Mouse (Mus musculus) intestine, postnatal 0 days (tissue): ENCODE measurements at regions not wholly inside any gene's neighbourhood (a gene's known extent, or its start where the extent isn't known, plus 50 kb on each side); places are given as distances from the start of the nearest gene placed in this dataset.

Source experiments
- ATAC-seq: fragments of 200-750 bp; cut with Nextera tagmentation; 2 replicates; pipeline ENCODE4 v1.8.0; 2017; ENCODE audit warnings: mild to moderate bottlenecking, moderate TSS enrichment, moderate library complexity
- H3K27ac ChIP-seq: fragments of 300-500 bp; sonication (generic); 2 replicates; pipeline ENCODE4 v1.5.1; 2014; ENCODE audit warnings: mild to moderate bottlenecking, low read depth, low read length, moderate library complexity
- H3K27me3 ChIP-seq: fragments of 300-500 bp; sonication (generic); replicated peaks from 2 replicates; pipeline ENCODE4 v1.6.1; 2014; ENCODE audit warnings: low read length, mixed read lengths; ENCODE audit not compliant: control insufficient read depth, insufficient read depth
- H3K36me3 ChIP-seq: fragments of 300-500 bp; sonication (generic); 2 replicates; pipeline ENCODE4 v1.6.1; 2014; ENCODE audit warnings: mild to moderate bottlenecking, moderate library complexity; ENCODE audit not compliant: control insufficient read depth, insufficient read depth
- H3K4me1 ChIP-seq: fragments of 300-500 bp; sonication (generic); replicated peaks from 2 replicates; pipeline ENCODE4 v1.6.1; 2014; ENCODE audit warnings: antibody characterized with exemption, low read length, mixed read lengths; ENCODE audit not compliant: control insufficient read depth, insufficient read depth
- H3K4me2 ChIP-seq: fragments of 300-500 bp; sonication (generic); replicated peaks from 2 replicates; pipeline ENCODE4 v1.6.1; 2014; ENCODE audit warnings: low read depth, mild to moderate bottlenecking, moderate library complexity
- H3K4me3 ChIP-seq: fragments of 300-500 bp; sonication (generic); 2 replicates; pipeline ENCODE4 v1.5.1; 2014; ENCODE audit warnings: low read depth, low read length
- H3K9ac ChIP-seq: fragments of 300-500 bp; sonication (generic); 2 replicates; pipeline ENCODE4 v1.6.1; 2014; ENCODE audit warnings: mild to moderate bottlenecking, low read depth, low read length
- H3K9me3 ChIP-seq: fragments of 300-500 bp; sonication (generic); 2 replicates; pipeline ENCODE4 v1.6.1; 2016; ENCODE audit warnings: mixed run types; ENCODE audit not compliant: control insufficient read depth
- CTCF ChIP-seq: sonication (generic); IDR thresholded peaks from 2 replicates; pipeline ENCODE4 v1.5.1; 2016; ENCODE audit warnings: low read depth, mild to moderate bottlenecking, control low read depth, antibody characterized with exemption, moderate library complexity
- WGBS: fragments of 180-500 bp; shearing (Covaris S2); extraction: QIAGEN DNeasy Blood & Tissue Kit; methylation state at CpG from one replicate; pipeline ENCODE4 v1.1.7; 2014; 5-methylcytosine and 5-hydroxymethylcytosine counted together

- Histone ChIP-seq H3K9me3 (no peaks in the 10 kb centered on the region), H3K4me1 (no peaks in the 10 kb centered on the region), H3K4me3 (no peak overlapping the region), H3K4me2 (no peak overlapping the region), H3K9ac (no peak overlapping the region), H3K27me3 (no peaks in the 10 kb centered on the region), H3K27ac (no peak overlapping the region), H3K36me3 (no peaks in the 10 kb centered on the region)
- 76% methylated on average over 3 of the region's 3 CpGs for WGBS
- ATAC-seq: no peak
- TF ChIP-seq CTCF: no peak
These were observed 308.6 kb downstream of the Glrx3 start for GRCm38 (mm10) chr7:137745991-137746390.

- H3K9ac ChIP-seq: no peak overlapping the region
- H3K27me3 ChIP-seq: no peaks in the 10 kb centered on the region
- no peaks in the 10 kb centered on the region for H3K9me3 ChIP-seq
- TF ChIP-seq CTCF: no peak
- 73% methylated on average over 7 of the region's 7 CpGs for WGBS
- no peak overlapping the region for H3K4me2 ChIP-seq
- H3K4me3 ChIP-seq: no peak overlapping the region
- no peaks in the 10 kb centered on the region for H3K4me1 ChIP-seq
- ATAC-seq: no peak
- no peaks in the 10 kb centered on the region for H3K36me3 ChIP-seq
- H3K27ac ChIP-seq: no peak overlapping the region
These were observed 311.5 kb downstream of the Glrx3 start for GRCm38 (mm10) chr7:137748936-137749335.

GRCm38 (mm10) chr7:137750741-137751140 is 313.3 kb downstream of the Glrx3 start:
- H3K9ac ChIP-seq: no peak overlapping the region
- no peaks in the 10 kb centered on the region for H3K36me3 ChIP-seq
- WGBS: 67% methylated on average over 1 of the region's 1 CpGs
- no peak for ATAC-seq
- H3K4me1 ChIP-seq: no peaks in the 10 kb centered on the region
- no peak overlapping the region for H3K27ac ChIP-seq
- no peak for TF ChIP-seq CTCF
- no peaks in the 10 kb centered on the region for H3K27me3 ChIP-seq
- no peak overlapping the region for H3K4me2 ChIP-seq
- H3K4me3 ChIP-seq: no peak overlapping the region
- no peaks in the 10 kb centered on the region for H3K9me3 ChIP-seq

- TF ChIP-seq CTCF: no peak
- Histone ChIP-seq H3K4me1 (no peaks in the 10 kb centered on the region), H3K4me2 (no peak overlapping the region), H3K9me3 (no peaks in the 10 kb centered on the region), H3K27ac (no peak overlapping the region), H3K36me3 (no peaks in the 10 kb centered on the region), H3K27me3 (no peaks in the 10 kb centered on the region), H3K9ac (no peak overlapping the region), H3K4me3 (no peak overlapping the region)
- ATAC-seq: no peak
- 26% methylated on average over 4 of the region's 4 CpGs for WGBS
These were observed 313.9 kb downstream of the Glrx3 start for GRCm38 (mm10) chr7:137751151-137751859.

- no peak for ATAC-seq
These were observed 328.5 kb downstream of the Glrx3 start for GRCm38 (mm10) chr7:137765961-137766360.

GRCm38 (mm10) chr7:137766721-137767120 is 329.3 kb downstream of the Glrx3 start:
- WGBS: 58% methylated on average over 2 of the region's 2 CpGs
- H3K4me1 ChIP-seq: no peaks in the 10 kb centered on the region
- TF ChIP-seq CTCF: no peak

More at GRCm38 (mm10) chr7:137765961-137766360, 328.5 kb downstream of the Glrx3 start:
- H3K4me2 ChIP-seq: no peak overlapping the region
- TF ChIP-seq CTCF: no peak
- 52% methylated on average over 3 of the region's 3 CpGs for whole genome bisulfite sequencing
- H3K27me3 ChIP-seq: no peaks in the 10 kb centered on the region
- no peaks in the 10 kb centered on the region for H3K9me3 ChIP-seq
- no peak overlapping the region for H3K9ac ChIP-seq
- no peaks in the 10 kb centered on the region for H3K4me1 ChIP-seq
- no peak overlapping the region for H3K4me3 ChIP-seq
- no peaks in the 10 kb centered on the region for H3K36me3 ChIP-seq
- no peak overlapping the region for H3K27ac ChIP-seq

More at GRCm38 (mm10) chr7:137766721-137767120, 329.3 kb downstream of the Glrx3 start:
- ATAC-seq: no peak
- Histone ChIP-seq H3K9ac (no peak overlapping the region), H3K27ac (no peak overlapping the region), H3K4me2 (no peak overlapping the region), H3K9me3 (no peaks in the 10 kb centered on the region), H3K4me3 (no peak overlapping the region), H3K27me3 (no peaks in the 10 kb centered on the region), H3K36me3 (no peaks in the 10 kb centered on the region)
